Mouse (Mus musculus) skeletal muscle tissue, adult 2 months (tissue): Measurements from ENCODE around the gene Sdk1.
A peak's percentile ranks its signal among the peaks of the same experiment; 100 is the strongest.

Source experiments
- DNase-seq: peaks from one replicate; pipeline ENCODE4 v3.0.0-alpha.2; 2012; ENCODE audit warnings: low read depth, low spot score

The Sdk1 gene

GRCm38 (mm10) chr5:141758885-141759284 is 517.6 kb downstream of the Sdk1 start:
- no peak for DNase-seq

- no peak for DNase-seq
These were observed 522.8 kb downstream of the Sdk1 start for GRCm38 (mm10) chr5:141764111-141764510.

GRCm38 (mm10) chr5:141768761-141769515 is 527.6 kb downstream of the Sdk1 start:
- DNase-seq: no peak

- DNase-seq: no peak
These were observed 530.2 kb downstream of the Sdk1 start for GRCm38 (mm10) chr5:141771516-141771915.

- no peak for DNase-seq
These were observed 536.9 kb downstream of the Sdk1 start for GRCm38 (mm10) chr5:141778231-141778630.

- no peak for DNase-seq
These were observed 539.9 kb downstream of the Sdk1 start for GRCm38 (mm10) chr5:141781142-141781541.

GRCm38 (mm10) chr5:141782330-141782729 is 541.0 kb downstream of the Sdk1 start:
- DNase-seq: no peak

GRCm38 (mm10) chr5:141783516-141783915 is 542.2 kb downstream of the Sdk1 start:
- DNase-seq: no peak

- no peak for DNase-seq
These were observed 552.6 kb downstream of the Sdk1 start for GRCm38 (mm10) chr5:141793926-141794325.

- DNase-seq: no peak
These were observed 582.6 kb downstream of the Sdk1 start for GRCm38 (mm10) chr5:141823823-141824330.

GRCm38 (mm10) chr5:141824739-141825379 is 583.6 kb downstream of the Sdk1 start:
- no peak for DNase-seq

GRCm38 (mm10) chr5:141835566-141835965 is 594.3 kb downstream of the Sdk1 start:
- DNase-seq: no peak

- DNase-seq: no peak
These were observed 595.7 kb downstream of the Sdk1 start for GRCm38 (mm10) chr5:141836892-141837455.

GRCm38 (mm10) chr5:141844701-141845100 is 603.4 kb downstream of the Sdk1 start:
- no peak for DNase-seq

GRCm38 (mm10) chr5:141847686-141848085 is 606.4 kb downstream of the Sdk1 start:
- DNase-seq: peak; percentile 76

GRCm38 (mm10) chr5:141852175-141852574 is 610.9 kb downstream of the Sdk1 start:
- DNase-seq: peak; percentile 13

GRCm38 (mm10) chr5:141856447-141856846 is 615.2 kb downstream of the Sdk1 start:
- peak; percentile 68 for DNase-seq

- no peak for DNase-seq
These were observed 616.5 kb downstream of the Sdk1 start for GRCm38 (mm10) chr5:141857781-141858180.

- DNase-seq: no peak
These were observed 617.3 kb downstream of the Sdk1 start for GRCm38 (mm10) chr5:141858406-141859160.

- DNase-seq: no peak
These were observed 624.8 kb downstream of the Sdk1 start for GRCm38 (mm10) chr5:141866042-141866441.

GRCm38 (mm10) chr5:141873751-141874150 is 632.5 kb downstream of the Sdk1 start:
- no peak for DNase-seq

- DNase-seq: no peak
These were observed 639.4 kb downstream of the Sdk1 start for GRCm38 (mm10) chr5:141880661-141881060.
